Mouse (Mus musculus) CH12.LX (cell line): Measurements from ENCODE around the gene Prss32. TPM values are rescaled to one million over a fixed set of nuclear protein-coding genes. Genes with fewer than 3 reads are reported as not detected.

Source experiments
- DNase-seq: peaks from one replicate; pipeline ENCODE4 v3.0.0-alpha.2; 2013; ENCODE audit errors: extremely low read depth
- H3K27ac ChIP-seq: 2 replicates; pipeline ENCODE4 v1.5.1; 2012; ENCODE audit warnings: low read depth, mild to moderate bottlenecking, control low read depth, moderate library complexity; ENCODE audit not compliant: insufficient read depth
- H3K27me3 ChIP-seq: replicated peaks from 2 replicates; pipeline ENCODE3; 2012; ENCODE audit warnings: inconsistent platforms
- H3K36me3 ChIP-seq, 2 experiments: replicated peaks in 1 of 2; 2 replicates each; pipeline versions ENCODE3 to v1.6.1; 2012; ENCODE audit warnings: inconsistent platforms in 1 of 2, low read length in 1 of 2, mild to moderate bottlenecking in 1 of 2, mixed read lengths in 1 of 2, moderate library complexity in 1 of 2; ENCODE audit not compliant: control insufficient read depth in 1 of 2, insufficient read depth in 1 of 2
- H3K4me1 ChIP-seq, 2 experiments: 2 replicates each; pipeline ENCODE4 v1.6.1; 2012; ENCODE audit warnings: inconsistent platforms in 1 of 2, moderate library complexity in 1 of 2; ENCODE audit not compliant: insufficient read depth in 2 of 2, control insufficient read depth in 1 of 2
- H3K4me2 ChIP-seq: 2 replicates; pipeline ENCODE4 v1.6.1; 2012; ENCODE audit warnings: low read depth, mild to moderate bottlenecking, control low read depth; ENCODE audit not compliant: poor library complexity, insufficient read depth, severe bottlenecking
- H3K4me3 ChIP-seq, 3 experiments: fragments of 150-350 bp in 1 of 3; sonication (generic) in 1 of 3; replicated peaks in 1 of 3; 2 replicates each; pipeline versions ENCODE3 to v1.5.1; 2011 to 2012; ENCODE audit warnings: low read depth in 2 of 3, low read length in 2 of 3, mild to moderate bottlenecking in 2 of 3, moderate library complexity in 2 of 3, control low read depth in 1 of 3, improper control_type of control experiment in 1 of 3, inconsistent platforms in 1 of 3, mixed read lengths in 1 of 3; ENCODE audit not compliant: poor library complexity in 1 of 3
- H3K79me2 ChIP-seq: replicated peaks from 2 replicates; pipeline ENCODE4 v1.6.1; 2012; ENCODE audit warnings: mild to moderate bottlenecking, moderate library complexity; ENCODE audit not compliant: control insufficient read depth, poor library complexity, insufficient read depth, severe bottlenecking; ENCODE audit errors: extremely low read depth
- H3K9ac ChIP-seq: 2 replicates; pipeline ENCODE4 v1.6.1; 2012; ENCODE audit warnings: low read depth, mild to moderate bottlenecking, control low read depth, moderate library complexity; ENCODE audit not compliant: insufficient read depth
- H3K9me3 ChIP-seq: replicated peaks from 2 replicates; pipeline ENCODE3; 2012; ENCODE audit warnings: low read length, inconsistent platforms, mixed read lengths
- CTCF ChIP-seq, 2 experiments: IDR thresholded peaks in 1 of 2; conservative IDR thresholded peaks in 1 of 2; 2 replicates each; pipeline ENCODE4 v1.5.1; 2011 to 2012; ENCODE audit warnings: low read depth in 2 of 2, low read length in 2 of 2, improper control_type of control experiment in 1 of 2, inconsistent platforms in 1 of 2, mild to moderate bottlenecking in 1 of 2, moderate library complexity in 1 of 2
- ETS1 ChIP-seq: conservative IDR thresholded peaks from 2 replicates; pipeline ENCODE4 v1.6.1; 2012; ENCODE audit warnings: low read depth, mild to moderate bottlenecking, inconsistent platforms, low read length, improper control_type of control experiment, moderate library complexity
- IRF4 ChIP-seq: IDR thresholded peaks from 2 replicates; pipeline ENCODE4 v1.6.1; 2014; ENCODE audit warnings: low read depth, mild to moderate bottlenecking, inconsistent platforms, low read length, improper control_type of control experiment
- KAT2A ChIP-seq: IDR thresholded peaks from 2 replicates; pipeline ENCODE4 v1.6.1; 2012; ENCODE audit warnings: low read length, improper control_type of control experiment, inconsistent platforms; ENCODE audit not compliant: insufficient replicate concordance
- MAFK ChIP-seq: IDR thresholded peaks from 2 replicates; pipeline ENCODE4 v1.6.1; 2011; ENCODE audit warnings: low read length, improper control_type of control experiment; ENCODE audit not compliant: insufficient replicate concordance
- MAX ChIP-seq: IDR thresholded peaks from 2 replicates; pipeline ENCODE4 v1.6.1; 2011; ENCODE audit warnings: low read length, improper control_type of control experiment
- MYC ChIP-seq: IDR thresholded peaks from 2 replicates; pipeline ENCODE4 v1.6.1; 2011; ENCODE audit warnings: low read depth, mild to moderate bottlenecking, improper control_type of control experiment, low read length
- POLR2A ChIP-seq: IDR thresholded peaks from 2 replicates; pipeline ENCODE4 v1.6.1; 2011; ENCODE audit warnings: low read depth, mild to moderate bottlenecking, improper control_type of control experiment, low read length
- RAD21 ChIP-seq: IDR thresholded peaks from 2 replicates; pipeline ENCODE4 v1.6.1; 2011; ENCODE audit warnings: low read depth, mild to moderate bottlenecking, low read length, improper control_type of control experiment, moderate library complexity
- SMC3 ChIP-seq: IDR thresholded peaks from 2 replicates; pipeline ENCODE4 v1.6.1; 2011; ENCODE audit warnings: low read depth, low read length, improper control_type of control experiment
- UBTF ChIP-seq: IDR thresholded peaks from 2 replicates; pipeline ENCODE4 v1.6.1; 2012; ENCODE audit warnings: low read depth, mild to moderate bottlenecking, inconsistent platforms, low read length, improper control_type of control experiment, moderate library complexity
- USF1 ChIP-seq: IDR thresholded peaks from 2 replicates; pipeline ENCODE4 v1.6.1; 2014; ENCODE audit warnings: low read depth, mild to moderate bottlenecking, inconsistent platforms, low read length, improper control_type of control experiment
- ZMIZ1 ChIP-seq: IDR thresholded peaks from 2 replicates; pipeline ENCODE4 v1.6.1; 2012; ENCODE audit warnings: low read depth, mild to moderate bottlenecking, inconsistent platforms, low read length, improper control_type of control experiment
- dilution Hi-C: fragments of 300-500 bp; cut with MboI; formaldehyde crosslinking; loops from 2 replicates; pipeline ENCODE4 v1.14.3; 2020; ENCODE audit warnings: low sequenced_read_pairs; ENCODE audit not compliant: extremely low pct_unique_long_range_greater_than_20kb, extremely low pct_ligation_motif_present
- in situ Hi-C: fragments of 300-500 bp; cut with MboI; formaldehyde crosslinking; loops from 3 replicates; pipeline ENCODE4 v1.14.3; 2019; ENCODE audit warnings: low sequenced_read_pairs, low pct_ligation_motif_present, low pct_unique_long_range_greater_than_20kb, mixed read lengths
- polyA plus RNA-seq: library from polyadenylated mRNA; unstranded; fragments of >175 nt; gene quantifications from 2 replicates; pipeline ENCODE4 v1.2.1, GENCODE M21; 2012; ENCODE audit warnings: low read depth; ENCODE audit not compliant: insufficient read length
- total RNA-seq, 2 experiments: library from RNA; depleted of rRNA; stranded (reverse); fragments of 300-350 nt in 1 of 2; fragments of >200 nt in 1 of 2; gene quantifications; 2 replicates each; pipeline ENCODE4 v1.2.3; 2012 to 2014

The Prss32 gene
- total and polyA plus RNA-seq, 3 experiments = not detected

DNA sequence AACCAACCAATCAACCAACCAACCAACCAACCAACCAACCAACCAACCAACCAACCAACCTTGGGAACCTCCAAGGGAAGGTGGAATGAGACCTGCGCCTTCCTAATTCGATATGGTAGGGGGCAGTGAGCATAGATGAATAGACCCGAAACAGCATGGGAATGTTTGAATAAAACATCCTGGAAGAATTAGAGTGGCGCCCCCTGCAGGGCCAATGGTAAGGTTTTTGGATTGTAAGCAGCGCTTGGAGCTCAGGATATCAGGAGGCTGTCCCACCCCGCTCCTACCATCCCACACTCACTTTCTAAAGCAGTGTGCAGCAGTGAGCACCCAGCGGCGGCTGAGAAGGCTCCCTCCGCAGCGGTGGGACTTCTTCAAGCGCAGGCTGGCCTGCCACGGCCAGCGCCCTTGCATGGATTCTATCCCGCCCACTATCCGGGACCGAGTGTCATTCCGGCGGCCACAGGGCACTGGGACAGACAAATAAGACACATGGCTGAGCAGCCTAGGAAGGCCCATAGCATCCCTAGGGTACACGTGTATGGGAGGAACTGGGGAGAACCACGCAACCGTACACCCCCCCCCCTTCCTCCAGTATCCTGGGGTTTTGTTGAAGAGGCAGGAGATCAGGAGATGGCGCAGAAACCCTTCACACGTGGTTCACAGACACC, 379 bp upstream of the Prss32 start:
- Histone ChIP-seq H3K36me3 (no peaks in the 10 kb centered on the region), H3K9me3 (no peaks in the 10 kb centered on the region), H3K4me1 (peaks cover 4 to 5% of the 10 kb centered on the region in 2 experiments; a peak in 1 of 4 replicates), H3K4me3 (peak overlapping the region in 1 of 3 experiments; percentile 11), H3K79me2 (no peaks in the 10 kb centered on the region), H3K9ac (no peak overlapping the region), H3K4me2 (no peak overlapping the region), H3K27me3 (no peaks in the 10 kb centered on the region), H3K27ac (no peak overlapping the region)
- no peak for TF ChIP-seq UBTF
- TF ChIP-seq MAFK = no peak
- no peak for TF ChIP-seq MAX
- TF ChIP-seq KAT2A = no peak
- TF ChIP-seq SMC3 = 0 out of 2 replicates have a peak, but pooled peaks have one; percentile 18
- TF ChIP-seq ZMIZ1 = no peak
- TF ChIP-seq CTCF (conservative IDR thresholded peaks at IDR 0.05 in 1 of 2, IDR thresholded peaks at IDR 0.05 in 1 of 2; ENCODE audit: low read depth in 2 of 2, low read length in 2 of 2) = peak in 1 of 2 experiments; percentile 50; a peak in 2 of 4 replicates
- no peak for TF ChIP-seq IRF4
- in situ Hi-C loops = no loop called here
- dilution Hi-C loops = no loop called here
- DNase-seq = no peak

DNA sequence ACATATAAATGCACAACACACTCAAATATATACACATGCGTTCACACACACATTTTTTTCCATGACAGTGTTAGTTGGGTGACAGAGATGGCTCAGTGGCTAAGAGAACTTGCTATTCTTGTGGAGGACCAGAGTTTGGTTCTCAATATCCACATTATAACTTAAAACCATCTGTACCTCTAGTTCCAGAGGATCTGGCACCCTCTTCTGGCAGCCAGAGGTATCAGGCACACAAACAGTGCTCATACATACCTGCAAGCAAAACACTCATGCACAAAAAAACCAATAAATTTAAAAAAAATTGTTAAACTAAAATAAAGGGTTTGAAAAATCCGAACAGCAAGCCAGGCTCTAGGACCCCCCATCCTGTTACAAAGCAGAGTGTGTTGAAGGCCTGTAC, 6.4 kb downstream of the Prss32 start:
- Histone ChIP-seq H3K4me2 (no peak overlapping the region), H3K79me2 (no peaks in the 10 kb centered on the region)

More for the DNA sequence above, 6.4 kb downstream of the Prss32 start:
- DNase-seq = no peak
- dilution Hi-C loops (no loop called here), in situ Hi-C loops (no loop called here)
- Histone ChIP-seq H3K9ac (no peak overlapping the region), H3K9me3 (peaks cover 3% of the 10 kb centered on the region), H3K27me3 (no peaks in the 10 kb centered on the region), H3K27ac (no peak overlapping the region), H3K4me1 (0 out of 4 replicates have a peak, but pooled peaks cover 0 to 3% of the 10 kb centered on the region in 2 experiments), H3K36me3 (no peaks in the 10 kb centered on the region), H3K4me3 (no peak overlapping the region)
- TF ChIP-seq ETS1 (no peak), RAD21 (peak; percentile 54), CTCF (conservative IDR thresholded peaks at IDR 0.05 in 1 of 2, IDR thresholded peaks at IDR 0.05 in 1 of 2; ENCODE audit: low read depth in 2 of 2, low read length in 2 of 2) (peak; percentile 12 to 61; a peak in 2 of 4 replicates), POLR2A (no peak), USF1 (no peak), SMC3 (peak; percentile 52), MYC (no peak)
